Mouse (Mus musculus): Measurements from ENCODE around the gene Dgkh. TPM values are rescaled to one million over a fixed set of nuclear protein-coding genes. Genes with fewer than 3 reads are reported as not detected.

Dgkh gene
- total RNA-seq, 4 experiments from 2014 or later, result 62.4 to 73.0 (median 68.9) TPM

DNA sequence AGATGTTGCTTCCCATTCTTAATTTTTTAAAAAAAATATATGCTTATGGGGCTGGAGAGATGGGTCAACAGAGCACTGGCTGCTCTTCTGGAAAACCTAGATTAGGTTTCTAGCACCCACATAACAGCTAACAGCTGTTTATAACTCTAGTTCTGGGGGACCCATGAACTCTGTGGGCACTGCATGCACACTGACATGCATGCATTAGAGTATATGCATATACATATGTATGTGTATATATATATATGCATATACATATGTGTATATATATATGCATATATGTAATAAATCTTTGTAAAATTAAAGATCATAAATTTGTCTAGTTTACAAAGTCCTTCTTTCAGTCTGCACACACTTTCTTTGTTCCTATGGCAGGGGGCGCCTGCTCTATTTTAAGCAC is 192.8 kb downstream of the Dgkh start:
- DNase-seq (ENCODE audit: low spot score in 2 of 2), result no peak

DNA sequence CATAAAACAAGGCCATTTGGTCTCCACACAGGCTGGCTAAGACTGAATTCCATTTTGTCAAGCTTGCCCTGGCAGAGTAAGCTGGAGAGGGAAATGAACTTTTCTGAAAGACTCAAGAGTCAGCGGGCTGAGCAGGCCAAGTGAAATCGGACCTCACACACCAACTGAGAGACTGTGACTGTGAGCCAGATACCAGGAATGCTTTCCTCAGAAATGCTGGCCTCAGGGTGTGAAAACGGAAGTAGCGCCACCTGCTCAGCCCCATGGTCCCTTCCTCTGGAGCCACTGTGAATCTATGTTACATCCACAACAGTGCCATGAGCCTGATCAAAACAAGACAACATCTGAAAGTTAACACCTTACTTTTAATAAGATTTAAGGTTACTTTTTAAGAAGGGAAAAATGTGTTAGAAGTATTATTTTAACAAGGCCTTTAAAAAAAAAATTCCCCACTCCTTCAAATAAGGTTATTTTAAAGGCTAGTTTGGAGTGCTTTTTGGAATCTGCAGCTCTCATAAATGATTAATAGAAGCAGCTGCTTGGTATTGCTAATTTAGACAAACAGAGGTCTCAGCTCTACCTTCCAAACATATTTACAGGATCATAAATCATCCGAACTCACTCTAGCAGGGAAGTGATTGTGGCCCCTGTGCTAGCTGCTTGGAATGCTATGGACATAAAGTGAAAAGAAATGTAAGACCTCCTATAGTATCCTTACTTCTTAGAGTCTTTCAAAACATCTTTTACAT is 193.8 kb downstream of the Dgkh start:
- no peak for DNase-seq (ENCODE audit: low spot score in 2 of 2)

DNA sequence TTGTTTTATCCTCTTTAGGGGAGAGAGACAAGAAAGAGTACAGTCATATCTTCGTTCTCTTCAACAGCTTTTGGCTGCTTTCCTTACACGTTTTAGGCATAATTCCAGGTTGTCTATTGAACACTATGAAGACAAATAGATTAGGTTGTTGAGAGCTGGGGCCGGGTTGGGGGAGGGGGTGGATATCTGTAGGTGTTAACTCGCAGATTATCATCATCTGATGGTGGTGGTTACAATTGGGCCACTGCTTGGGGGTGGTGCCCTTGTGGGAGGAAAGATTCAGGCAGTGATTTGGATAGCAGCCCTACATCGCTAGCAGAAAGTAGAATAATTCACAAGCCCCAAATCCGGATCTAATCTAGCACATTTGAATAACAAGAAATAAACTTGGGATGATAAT is 195.0 kb downstream of the Dgkh start:
- DNase-seq (ENCODE audit: low spot score in 2 of 2), result peak in 1 of 2 experiments; percentile 46

GRCm38 (mm10) chr14:78536281-78537165 is 196.1 kb downstream of the Dgkh start, which contains the start of gene Akap11:
Akap11 (minus strand) TSS chr14:78536808.
- DNase-seq (ENCODE audit: low spot score in 2 of 2), result peak; percentile 86 to 98

DNA sequence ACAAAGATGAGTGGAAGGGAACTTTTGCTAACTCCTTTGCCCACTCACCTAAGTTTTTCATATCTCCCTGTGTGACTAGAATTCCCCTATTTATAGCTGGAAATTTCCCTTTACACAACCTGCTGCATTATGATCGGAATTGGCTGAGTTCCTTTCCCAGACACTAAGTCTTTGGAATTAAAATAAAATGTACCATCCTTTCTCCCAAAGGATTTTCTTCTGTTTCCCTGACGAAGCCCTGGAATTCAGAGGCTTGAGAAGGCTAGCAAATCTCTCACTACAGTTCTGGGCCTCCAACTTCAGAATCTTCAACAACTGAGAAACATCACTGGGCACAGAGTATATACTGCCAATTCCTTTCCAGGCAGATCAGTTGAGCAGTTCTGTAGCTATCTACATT is 197.2 kb downstream of the Dgkh start:
- no peak for DNase-seq (ENCODE audit: low spot score in 2 of 2)

- no peak for DNase-seq (ENCODE audit: low spot score in 2 of 2)
Measured at GRCm38 (mm10) chr14:78534651-78535050, 197.9 kb downstream of the Dgkh start.

- no peak for DNase-seq (ENCODE audit: low spot score in 2 of 2)
Measured at GRCm38 (mm10) chr14:78533701-78534100, 198.9 kb downstream of the Dgkh start.

DNA sequence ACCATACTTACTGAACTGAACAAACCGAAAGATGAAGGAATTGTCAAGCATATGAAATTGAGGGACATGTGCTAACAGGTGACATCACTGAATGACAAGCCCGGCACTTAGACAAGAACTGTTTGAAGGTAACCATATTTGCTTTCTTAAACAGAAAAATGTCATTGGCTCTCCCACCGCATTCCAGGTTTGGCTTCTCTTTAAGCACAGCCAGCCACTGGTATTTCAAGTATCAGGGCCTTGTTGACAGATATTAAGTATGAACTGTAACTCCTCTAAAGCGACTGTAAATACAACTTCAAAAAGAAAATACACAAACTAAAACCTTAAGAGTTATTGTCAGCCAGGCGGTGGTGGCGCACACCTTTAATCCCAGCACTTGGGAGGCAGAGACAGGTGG is 200.2 kb downstream of the Dgkh start:
- DNase-seq (ENCODE audit: low spot score in 2 of 2), result no peak

DNA sequence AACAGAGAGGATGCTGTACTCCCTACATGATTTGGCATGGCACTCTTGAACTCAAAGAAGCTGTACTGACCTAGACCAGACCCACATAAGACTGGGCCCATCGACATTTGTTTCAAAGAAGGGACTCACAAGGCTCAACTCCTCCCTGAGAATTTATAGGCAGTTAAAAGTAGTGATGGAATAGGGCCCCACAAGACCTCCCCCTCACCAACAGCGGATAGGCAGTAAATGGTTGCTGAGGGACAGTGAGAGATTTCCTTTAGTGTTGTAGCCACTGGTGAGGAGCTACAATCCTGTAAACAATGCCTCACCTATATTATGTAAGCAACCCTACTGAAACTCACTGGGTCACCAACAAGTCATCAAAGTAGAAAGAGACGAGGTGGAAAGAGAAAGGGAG is 202.3 kb downstream of the Dgkh start:
- no peak for DNase-seq (ENCODE audit: low spot score in 2 of 2)

DNA sequence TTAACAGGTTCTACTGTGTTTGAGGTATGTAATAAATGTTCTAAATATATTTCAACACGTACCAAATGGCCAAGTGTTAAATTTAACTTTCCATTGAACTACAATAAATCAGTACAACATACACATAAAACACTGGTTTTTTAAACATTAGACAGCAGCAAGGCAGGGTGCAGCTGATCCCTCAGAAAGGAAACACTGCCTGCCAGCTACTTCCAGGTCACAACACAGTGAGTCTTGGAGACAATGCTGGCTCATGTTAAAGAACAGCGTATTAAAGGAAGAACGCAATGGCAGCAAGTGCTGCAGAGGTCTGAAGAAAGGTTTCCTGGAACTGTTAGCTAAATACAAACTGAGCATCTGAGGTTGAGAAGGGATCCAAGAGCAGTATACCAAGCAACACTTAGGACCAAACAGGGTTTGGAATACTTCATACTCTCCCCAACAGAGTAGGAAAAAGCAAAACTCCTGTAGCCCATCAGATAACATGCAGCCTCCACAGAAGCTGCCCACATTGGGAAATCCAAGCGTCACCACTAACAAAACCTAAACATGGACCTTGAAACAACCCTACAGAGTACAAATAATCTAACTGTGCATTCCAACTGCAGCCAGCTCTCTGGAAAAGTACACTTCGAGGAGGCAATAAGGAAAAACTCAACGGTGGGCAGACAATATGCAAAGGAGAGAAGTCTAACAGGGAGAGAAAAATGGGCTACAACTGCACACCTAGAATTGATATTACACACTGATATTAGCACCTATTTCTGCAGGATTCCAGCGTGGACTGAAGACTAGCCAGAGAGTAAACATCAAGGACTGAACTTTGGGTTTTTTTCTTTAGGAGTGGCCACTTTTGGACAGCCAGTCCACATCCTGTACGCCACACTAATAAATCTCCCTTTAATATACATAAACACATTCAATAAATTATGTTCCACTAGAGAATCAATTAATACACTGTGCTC is 203.8 kb downstream of the Dgkh start:
- DNase-seq (ENCODE audit: low spot score in 2 of 2), result no peak

GRCm38 (mm10) chr14:78526907-78527306 is 205.7 kb downstream of the Dgkh start:
- DNase-seq (ENCODE audit: low spot score in 2 of 2), result no peak

- no peak for DNase-seq (ENCODE audit: low spot score in 2 of 2)
Measured at GRCm38 (mm10) chr14:78526475-78526874, 206.1 kb downstream of the Dgkh start.

GRCm38 (mm10) chr14:78525611-78526457 is 206.7 kb downstream of the Dgkh start:
- DNase-seq (ENCODE audit: low spot score in 2 of 2), result no peak

GRCm38 (mm10) chr14:78525059-78525458 is 207.5 kb downstream of the Dgkh start:
- no peak for DNase-seq (ENCODE audit: low spot score in 2 of 2)

- no peak for DNase-seq (ENCODE audit: low spot score in 2 of 2)
Measured at GRCm38 (mm10) chr14:78510713-78511112, 221.9 kb downstream of the Dgkh start.

- DNase-seq (ENCODE audit: low spot score in 2 of 2), result no peak
Measured at GRCm38 (mm10) chr14:78509791-78510190, 222.8 kb downstream of the Dgkh start.
